Mouse (Mus musculus) gonadal fat pad, adult 2 months (tissue): ENCODE measurements around the gene Mcur1. TPM values are rescaled to one million over a fixed set of nuclear protein-coding genes. Genes with fewer than 3 reads are reported as not detected.

Experiments
- DNase-seq: peaks from one replicate; pipeline ENCODE4 v3.0.0-alpha.2; 2012; ENCODE audit warnings: low read depth
- polyA plus RNA-seq: library from polyadenylated mRNA; depleted of rRNA; stranded (reverse); fragments of >200 nt; gene quantifications from 2 replicates; pipeline ENCODE4 v1.2.3, GENCODE M21; 2012

Gene Mcur1
- polyA plus RNA-seq, 1 experiment, result 27.0 TPM

DNA sequence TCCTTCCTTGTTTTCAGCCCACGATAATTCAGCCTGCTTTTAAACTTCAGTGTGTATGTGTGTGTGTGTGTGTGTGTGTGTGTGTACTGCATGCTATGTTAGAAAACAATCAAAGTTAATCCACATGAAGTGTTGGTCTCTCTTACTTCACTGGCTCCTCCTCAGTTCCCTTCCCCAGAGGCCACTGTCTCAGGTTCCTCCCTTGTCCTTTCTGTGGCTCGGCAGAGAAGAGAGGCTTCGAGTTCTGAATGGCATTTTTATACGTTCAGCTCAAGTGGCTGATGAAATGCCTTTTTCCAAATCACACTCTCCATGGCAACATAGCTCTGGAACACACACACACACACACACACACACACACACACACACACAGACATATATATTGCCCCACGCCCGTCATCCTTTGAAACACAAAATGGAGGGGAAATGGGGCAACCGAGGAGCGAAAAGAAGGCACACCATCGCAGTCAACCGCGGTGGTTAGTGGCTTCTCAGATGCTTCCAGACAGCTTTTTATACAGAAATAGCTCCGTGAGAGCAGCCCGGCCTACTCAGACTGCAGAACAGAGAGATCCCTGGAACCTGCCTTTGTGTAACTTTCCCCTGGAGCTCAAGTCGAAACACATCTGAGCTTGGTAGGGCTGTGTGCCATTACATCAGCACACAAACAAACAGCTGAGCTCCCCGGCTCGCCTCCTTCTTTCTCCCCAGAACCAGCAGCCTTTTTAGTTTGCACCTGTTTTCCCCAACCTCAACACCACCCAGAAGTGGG is 34.4 kb downstream of the Mcur1 start:
- DNase-seq, result no peak

DNA sequence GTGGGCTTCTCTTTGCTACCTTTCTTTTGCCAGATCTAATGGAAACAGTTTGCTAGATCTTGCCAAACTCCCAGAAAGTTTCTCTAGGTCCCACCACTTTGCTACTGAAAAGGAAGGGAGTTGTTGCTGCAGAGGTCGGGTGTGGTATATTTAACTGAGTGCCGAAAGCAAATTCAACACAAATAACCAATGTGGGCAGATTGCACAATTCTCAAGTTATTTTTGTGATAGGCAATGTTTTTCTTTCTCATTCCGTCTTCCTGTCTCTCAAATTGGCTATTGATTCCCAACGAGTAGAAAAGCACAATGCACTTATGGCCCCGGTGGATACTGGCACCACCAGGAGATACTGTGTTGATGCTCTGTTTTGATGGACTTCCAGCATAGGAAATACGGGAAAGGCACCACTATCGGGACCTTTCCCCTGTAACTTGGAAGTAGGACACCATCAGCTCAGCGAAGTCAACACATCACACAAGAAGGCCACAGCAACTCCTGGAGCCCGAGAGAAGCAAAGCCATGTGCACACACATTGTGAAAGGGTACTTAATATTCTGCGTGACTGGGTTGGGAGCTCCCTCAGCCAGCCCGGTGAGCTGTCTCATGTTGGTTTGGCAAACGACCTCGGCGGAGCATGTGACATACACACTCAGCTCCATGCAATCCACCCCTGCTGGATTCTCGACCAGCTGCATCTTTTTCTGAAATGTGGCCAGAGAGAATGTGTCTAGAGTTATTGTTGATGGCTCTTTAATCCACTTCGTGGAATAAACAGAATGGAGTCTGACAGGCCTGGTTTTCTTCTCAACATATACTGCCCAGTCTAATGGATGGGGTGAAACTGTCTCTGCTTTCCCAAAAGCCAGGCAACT is 35.3 kb downstream of the Mcur1 start:
- DNase-seq, result no peak

DNA sequence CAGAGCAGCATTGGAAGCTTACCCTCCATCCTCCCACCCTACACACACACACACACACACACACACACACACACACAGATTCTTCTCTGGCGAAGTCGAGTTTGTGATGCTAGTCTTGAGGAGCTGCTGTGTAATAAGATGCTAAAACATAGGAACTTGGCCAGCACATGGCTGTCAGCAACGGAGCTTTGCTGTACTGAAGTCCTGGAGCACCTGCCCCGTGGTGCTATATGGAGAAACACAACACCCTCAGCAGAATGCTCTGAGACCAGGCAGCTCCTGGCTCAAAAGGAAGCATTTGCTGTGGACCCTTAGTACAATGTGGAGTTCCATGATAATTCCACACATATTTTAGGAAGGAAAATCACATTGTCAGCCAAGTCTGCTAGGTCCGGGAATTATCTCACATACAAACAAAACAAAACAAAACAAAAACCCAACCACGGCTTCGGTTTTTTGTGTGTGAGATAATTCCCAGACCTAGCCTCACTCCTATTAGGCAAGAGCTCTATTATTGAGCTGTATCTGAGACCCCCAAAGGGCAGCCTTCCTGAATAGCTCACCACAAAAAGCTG is 36.0 kb downstream of the Mcur1 start:
- no peak for DNase-seq

DNA sequence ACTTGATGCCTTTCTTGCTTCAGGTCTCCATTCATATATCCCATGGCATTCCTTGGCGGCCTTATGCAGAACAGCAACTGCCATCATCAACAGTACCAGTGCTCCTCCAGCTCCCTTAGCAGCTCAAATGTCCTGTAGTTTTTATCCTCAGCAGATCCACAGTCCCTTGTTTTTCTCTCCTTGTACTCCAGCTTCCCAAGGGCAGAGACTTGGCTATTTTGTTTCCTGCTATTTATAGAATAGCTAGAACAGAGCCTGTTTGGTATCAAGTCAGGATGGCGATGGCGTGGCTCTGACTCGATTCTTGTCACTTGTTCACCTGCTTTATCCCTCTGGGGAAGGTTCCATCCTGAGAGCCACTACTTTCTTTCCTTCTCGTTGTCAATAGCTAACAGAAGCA is 38.1 kb downstream of the Mcur1 start:
- no peak for DNase-seq

DNA sequence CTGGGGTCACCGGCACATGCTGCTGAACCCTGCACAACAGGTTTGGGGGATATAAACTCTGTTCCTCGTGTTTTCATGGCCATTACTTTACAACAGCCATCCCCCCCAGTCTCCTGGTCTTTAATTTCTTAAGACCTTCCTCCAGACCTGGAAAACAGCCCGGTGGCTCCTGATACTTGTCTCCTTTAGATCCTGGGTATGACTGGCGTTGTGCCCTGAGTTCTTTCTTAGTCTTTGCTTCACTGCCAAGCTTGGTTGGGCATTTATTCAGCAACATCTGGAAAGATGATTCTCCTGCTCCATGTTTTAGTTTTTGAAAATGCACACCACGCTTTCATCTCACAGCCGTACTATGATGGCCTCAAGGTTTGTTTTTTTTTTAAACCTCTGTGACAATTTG is 40.7 kb downstream of the Mcur1 start:
- no peak for DNase-seq

DNA sequence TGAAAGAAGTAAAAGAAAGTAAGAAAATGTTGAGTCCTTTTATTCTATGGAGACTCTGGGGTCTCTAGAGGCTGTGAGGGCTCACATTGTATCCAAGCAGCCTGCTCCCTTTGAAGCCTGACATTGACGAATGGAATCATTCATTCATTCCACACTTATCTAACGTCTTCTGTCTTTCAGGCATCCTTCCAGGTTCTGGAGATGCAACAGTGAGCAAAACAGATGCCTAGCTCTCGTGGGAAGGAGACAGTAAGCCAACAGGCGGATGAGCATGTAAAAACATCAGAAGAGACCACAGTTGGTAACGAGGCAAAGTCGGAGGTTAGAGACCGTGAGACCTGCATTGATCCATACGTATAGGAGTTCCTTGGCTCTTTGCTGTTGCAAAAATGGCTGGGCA is 42.6 kb downstream of the Mcur1 start:
- DNase-seq, result no peak

DNA sequence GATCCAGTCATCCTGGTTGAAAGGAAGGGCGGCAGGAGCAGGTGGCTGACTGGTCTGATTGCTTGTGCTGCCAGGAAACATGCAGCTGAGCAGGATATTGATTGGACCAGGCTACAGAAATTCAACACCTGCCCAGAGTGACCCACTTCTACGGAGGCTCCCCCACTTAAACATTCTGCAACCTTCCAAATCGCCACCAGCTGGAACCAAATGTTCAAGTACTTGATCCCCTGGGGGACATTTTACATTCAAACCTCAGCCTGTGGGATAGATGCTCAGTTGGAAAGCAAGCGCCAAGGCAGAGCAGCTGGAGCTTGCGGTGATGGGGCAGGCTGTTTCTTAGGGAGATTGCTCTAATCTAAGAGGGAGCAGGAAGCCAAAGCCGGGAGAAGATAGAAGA is 43.1 kb downstream of the Mcur1 start:
- DNase-seq, result no peak

DNA sequence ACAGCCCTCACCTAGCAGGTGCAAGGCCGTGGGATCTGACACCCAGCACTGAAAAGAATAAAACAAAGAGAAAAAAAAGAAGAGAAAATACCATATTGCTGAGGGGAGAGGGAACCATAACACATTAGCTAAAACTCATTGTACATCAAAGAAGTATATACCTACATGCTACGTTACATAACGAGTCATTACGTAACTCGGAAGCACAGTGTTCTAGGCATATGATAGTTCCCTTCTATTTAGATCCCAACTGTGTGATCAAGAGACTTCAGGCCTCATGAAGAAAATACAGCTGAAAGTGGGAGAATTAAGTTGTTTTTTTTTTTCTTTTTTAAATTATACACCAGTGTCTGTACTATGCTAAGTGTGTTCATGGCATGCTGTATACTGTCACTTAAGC is 43.9 kb downstream of the Mcur1 start:
- DNase-seq, result no peak

DNA sequence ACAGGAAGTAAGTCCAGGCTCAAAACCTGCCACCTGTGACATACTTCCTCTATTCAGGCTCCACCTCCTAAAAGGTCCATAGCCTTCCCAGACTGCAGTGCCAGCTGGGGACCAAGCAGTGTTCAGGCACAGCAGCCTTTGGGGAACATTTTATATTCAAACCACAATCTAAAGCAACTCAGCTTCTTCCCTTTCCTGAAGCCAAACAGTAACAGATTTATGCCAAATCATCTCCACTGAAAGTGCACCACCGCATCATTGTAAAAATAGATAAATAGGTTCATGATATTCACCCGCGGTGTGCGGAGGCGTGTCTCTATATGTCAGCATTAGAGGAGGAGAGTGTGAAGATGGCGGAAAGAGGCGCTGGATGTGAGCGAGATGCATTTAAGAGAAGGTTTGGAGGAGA is 45.0 kb downstream of the Mcur1 start:
- DNase-seq, result no peak

DNA sequence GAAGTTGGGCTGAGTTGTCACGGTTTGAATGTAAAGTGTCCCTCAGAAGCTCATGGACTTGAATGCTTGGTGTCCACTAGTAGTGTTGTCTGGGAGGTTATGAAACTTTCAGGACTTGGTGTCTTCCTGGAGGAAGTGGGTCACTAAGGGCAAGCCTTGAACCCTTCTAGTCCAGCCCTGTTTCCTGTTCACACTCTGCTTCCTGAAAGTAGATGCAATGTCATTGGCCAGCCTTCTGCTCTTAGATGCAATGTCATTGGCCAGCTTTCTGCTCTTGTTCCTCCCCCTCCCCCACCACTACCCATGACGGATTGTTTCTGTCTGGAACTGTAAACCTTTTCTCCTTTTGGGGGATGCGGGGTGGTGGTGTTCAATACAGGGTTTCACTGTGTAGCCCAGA is 47.3 kb downstream of the Mcur1 start:
- no peak for DNase-seq

DNA sequence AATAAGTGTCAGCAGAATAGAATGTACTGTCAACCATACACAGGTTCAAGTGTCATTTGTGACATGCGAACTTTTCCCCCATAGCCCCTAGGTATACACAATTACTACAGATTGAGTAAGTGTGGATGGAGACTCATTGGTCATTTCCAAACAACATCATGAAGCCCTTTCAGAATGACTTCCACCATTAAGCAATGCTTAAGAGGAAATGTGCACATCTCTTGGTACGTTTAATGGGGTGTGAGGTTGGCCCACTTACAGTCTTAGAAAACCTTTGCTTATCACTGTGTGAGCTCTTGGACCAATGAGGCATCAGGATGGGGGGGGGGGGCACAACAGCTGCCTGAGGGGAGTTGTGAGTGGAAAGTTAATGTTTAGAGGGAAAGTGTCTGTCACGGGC is 54.2 kb downstream of the Mcur1 start:
- no peak for DNase-seq

DNA sequence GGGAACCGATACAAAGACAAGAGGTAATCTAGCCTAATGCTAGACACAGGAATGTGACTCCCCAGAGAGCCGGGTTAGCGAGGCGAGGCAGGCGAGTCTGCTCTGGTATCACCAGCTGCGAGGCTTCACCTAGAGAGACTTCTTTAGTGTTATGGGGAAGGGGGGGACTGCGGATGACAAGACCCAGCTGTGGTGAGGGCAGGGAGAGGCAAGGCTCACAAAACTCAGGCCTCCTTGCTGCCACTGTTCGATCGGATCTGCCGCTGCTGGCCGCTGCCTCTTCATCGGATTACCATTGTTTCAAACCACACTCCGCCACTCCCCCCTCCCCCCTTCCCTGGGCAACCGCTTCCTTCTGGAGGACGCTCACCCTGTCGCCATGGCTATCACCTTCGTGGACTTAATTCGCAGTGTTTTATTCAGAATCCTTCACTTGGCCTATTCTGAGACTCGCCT is 56.6 kb downstream of the Mcur1 start:
- DNase-seq, result no peak

DNA sequence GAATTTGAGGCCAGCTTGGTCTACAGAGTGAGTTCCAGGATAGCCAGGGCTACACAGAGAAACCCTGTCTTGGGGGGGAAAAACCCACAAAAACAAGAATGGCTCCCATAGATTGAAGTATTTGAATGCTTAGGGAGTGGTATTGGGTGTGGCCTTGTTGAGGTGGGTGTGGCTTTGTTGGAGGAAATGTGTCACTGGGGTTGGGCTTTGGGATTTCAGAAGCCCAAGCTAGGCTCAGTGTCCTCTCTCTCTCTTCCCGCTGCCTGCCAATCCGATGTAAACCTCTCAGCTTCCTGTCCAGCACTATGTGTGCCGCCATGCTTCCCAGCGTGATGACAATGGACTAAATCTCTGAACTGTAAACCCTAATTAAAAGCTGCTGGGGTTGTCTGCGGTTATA is 58.4 kb downstream of the Mcur1 start:
- DNase-seq, result no peak

DNA sequence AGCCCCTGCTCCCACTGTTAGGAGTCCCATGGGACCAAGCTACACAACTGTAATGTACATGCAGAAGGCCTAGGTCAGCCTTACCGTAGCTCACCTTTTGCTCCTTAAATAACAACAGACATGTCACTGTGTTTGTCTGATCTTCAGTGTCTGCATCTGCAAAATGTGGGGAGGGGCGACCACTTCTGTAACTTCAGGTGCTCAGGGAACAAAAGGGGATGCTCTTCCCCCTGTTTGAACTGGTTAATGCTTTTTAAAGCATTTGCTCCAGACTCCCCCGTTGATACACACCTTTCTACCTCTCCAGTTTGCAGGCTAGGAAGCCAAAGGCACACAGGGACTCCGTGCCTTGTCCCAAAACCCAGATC is 59.5 kb downstream of the Mcur1 start:
- no peak for DNase-seq

DNA sequence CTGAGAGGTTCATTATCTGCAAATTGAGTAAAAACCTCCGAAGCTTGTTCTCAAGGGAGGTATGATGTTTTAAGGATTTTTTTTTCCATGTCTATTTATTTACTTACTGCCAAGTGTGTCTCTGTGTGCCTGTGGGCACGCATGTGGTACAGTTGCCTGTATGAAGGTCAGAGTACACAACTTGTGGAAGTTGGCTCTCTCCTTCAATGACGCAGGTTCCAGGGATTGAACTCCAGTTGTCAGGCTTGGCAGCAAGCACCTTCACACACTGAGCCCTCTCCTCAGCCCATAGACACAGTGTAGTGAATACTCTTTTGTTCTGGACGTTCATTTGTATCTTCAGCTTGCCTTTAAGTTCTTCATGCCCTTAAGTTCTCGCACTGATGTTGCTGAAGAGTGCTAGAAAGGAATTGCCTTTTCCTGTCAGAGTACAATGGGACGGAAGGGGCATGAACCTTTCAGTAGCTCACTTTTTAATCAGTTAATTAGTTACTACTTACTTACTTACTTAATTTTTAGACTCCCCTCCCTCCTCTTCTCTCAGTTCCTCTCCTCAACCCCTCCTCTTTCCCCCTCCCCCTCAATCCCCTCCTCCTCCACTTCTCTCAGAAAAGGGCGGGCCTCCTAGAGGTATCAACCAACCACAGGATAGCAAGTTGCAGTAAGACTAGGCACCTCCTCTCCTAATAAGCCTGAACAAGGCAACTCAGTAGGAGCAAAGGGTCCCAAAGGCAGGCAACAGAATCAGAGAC is 60.1 kb downstream of the Mcur1 start:
- DNase-seq, result no peak

DNA sequence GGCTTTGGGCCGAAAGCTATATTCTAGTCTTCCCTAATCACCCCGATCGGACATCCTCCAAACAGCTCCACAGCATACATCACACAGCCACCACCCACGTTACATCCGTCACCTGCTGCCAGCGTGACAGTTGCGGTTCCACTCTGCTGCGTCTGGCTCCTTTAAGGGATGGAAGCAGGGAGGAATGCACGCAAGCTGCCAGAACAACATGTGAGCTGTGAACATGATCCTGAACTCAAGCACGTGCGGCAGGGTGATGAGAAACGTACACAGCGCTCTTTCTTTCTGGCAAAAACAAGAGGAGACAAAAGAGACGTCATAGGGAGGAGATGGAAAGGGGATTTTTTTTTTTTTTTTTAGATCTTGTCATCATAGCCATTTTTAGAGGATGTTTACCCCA is 61.1 kb downstream of the Mcur1 start:
- DNase-seq, result no peak

DNA sequence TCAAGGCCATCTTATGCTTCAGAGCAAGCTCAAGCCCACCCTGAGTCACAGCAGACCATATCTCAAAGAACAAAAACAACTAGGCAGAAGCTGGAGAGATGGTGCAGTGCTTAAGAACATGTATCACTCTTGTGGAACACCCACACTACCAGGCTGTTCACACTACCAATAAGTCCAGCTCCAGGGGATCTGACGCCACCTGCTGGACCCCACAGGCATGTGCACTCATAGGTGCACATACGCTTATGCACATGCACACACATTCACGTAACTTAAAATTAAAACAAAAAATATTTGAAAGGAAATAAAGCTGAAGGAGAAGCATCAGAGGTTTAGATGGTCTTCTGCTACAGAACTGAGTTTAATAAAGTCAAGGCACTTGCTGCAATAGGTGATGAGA is 62.2 kb downstream of the Mcur1 start:
- DNase-seq, result no peak

DNA sequence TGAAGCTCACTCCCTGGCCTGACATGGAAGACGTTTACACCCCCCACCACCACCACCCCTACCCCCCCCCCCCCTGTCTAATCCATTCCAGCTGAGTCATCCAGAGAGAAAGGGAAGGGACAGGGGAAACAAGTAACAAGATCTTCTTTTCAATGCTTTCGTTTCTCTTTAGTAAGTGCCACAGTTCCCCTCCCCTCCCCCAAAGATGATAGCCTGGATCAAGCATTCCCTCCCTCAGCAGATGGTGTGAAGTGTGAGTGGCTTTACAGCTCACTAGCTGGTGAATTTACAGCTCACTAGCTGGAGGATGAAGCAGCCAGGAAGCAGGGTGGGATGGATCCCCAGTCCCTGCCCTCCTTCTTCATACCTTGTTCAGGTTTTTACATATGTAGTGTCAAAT is 63.3 kb downstream of the Mcur1 start:
- no peak for DNase-seq

DNA sequence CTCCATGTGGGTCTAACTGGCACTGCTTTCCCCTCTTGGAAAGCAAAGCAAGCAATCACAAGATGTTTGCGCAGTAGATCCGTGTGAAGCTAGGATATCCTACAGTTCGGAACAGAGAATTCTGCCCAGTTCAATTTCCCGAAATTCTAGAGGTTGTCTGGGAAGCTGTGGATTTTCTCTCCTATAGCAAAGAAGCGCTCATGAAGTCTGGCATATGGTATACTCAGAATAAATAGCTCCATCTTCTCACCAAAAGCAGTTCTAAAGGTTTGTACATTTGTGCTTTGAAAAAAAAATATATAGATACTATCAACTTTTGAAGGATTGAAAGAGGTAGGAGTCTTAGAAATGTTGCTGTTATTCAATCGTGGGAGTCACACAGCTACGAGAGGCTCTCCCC is 64.3 kb downstream of the Mcur1 start:
- no peak for DNase-seq

DNA sequence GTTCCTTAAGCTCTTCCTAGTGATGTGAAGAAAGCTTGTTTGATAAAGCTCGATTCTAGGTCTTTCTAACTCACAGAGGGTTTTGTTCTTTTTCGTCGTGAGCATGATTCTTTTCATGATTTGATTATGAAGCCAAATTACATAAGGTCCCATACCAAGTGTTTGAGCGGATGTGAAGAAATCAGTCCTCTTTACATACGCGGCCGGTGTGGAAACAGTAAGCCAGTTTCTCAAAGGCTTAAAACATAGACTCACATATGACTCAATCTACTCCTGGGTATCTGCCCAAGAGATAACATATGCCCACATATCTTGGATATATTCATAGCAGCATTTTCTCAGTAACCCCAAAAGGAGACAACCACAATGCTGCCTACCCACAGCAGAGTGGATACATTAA is 66.3 kb downstream of the Mcur1 start:
- DNase-seq, result no peak

DNA sequence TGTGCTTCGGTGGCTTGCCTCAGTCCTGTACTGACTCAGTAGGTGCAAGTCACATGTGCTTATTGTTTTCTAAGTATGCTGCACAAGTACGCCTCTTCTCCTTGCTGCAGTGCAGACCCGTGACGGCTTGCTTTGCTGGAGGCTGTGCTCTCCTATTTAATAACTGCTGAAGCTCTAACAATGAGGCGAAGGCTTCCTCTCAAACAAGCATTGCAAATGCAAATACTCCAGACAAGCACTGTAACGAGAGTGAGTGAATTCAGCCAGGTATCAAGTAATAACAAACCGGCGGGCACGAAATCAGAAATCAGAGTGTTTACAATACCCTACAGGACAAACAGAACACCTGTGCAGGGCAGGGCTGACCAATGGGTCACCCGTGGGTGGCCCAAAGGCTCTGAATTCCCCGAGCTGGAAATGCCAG is 66.9 kb downstream of the Mcur1 start:
- DNase-seq, result no peak
